Mouse (Mus musculus): ENCODE measurements around the gene Lrrc8d.

GRCm38 (mm10) chr5:105845041-105845440 lies 145.3 kb downstream of the Lrrc8d start:
- TF ChIP-seq CTCF (IDR thresholded peaks at IDR 0.05; ENCODE audit: low read depth) (peak; percentile 23; the same call in 1 of the 2 replicates), EP300 (IDR thresholded peaks at IDR 0.05; ENCODE audit: low read depth) (no peak)

Data from liver, postnatal 0 days (tissue).